Mouse (Mus musculus) T-cell, adult 66 days (primary cell): Measurements from ENCODE around the gene Tubgcp4. TPM values are rescaled to one million over a fixed set of nuclear protein-coding genes. Genes with fewer than 3 reads are reported as not detected.

ENCODE experiments used
- total RNA-seq, 2 experiments: library from RNA; stranded (reverse); gene quantifications; 3 replicates in 1 of 2; 4 replicates in 1 of 2; pipeline ENCODE4 v1.2.4; 2023

The Tubgcp4 gene
- 10 to 100 TPM; 76.9 to 79.4 TPM for total RNA-seq

DNA sequence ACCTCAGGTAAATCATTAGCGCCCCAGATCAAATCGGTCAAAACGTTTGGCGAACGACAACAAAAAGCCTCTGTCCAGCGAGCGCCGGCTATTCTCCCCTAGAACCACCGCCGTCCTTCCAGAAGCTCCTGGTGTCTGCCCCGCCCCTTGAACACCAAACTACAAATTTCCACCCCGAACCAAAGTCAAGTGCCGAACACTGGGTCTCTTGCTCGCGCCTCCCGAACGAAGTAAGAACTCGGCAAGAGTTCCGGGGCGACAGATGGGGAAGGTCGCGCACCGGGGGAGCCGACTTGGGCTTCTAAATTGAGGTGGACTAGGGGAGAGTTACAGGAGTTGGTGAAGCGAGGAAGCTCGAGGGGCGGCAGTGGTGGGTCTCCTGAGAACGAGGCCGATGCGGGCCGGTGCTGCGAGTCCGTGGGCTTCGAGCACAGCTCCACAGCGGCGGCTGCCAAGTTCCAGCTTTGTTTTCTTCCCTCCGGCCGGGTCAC lies at the start of gene Tubgcp4:
TSS of gene Tubgcp4 (plus strand) at position 174 of the 491 bp plus-strand sequence.

DNA sequence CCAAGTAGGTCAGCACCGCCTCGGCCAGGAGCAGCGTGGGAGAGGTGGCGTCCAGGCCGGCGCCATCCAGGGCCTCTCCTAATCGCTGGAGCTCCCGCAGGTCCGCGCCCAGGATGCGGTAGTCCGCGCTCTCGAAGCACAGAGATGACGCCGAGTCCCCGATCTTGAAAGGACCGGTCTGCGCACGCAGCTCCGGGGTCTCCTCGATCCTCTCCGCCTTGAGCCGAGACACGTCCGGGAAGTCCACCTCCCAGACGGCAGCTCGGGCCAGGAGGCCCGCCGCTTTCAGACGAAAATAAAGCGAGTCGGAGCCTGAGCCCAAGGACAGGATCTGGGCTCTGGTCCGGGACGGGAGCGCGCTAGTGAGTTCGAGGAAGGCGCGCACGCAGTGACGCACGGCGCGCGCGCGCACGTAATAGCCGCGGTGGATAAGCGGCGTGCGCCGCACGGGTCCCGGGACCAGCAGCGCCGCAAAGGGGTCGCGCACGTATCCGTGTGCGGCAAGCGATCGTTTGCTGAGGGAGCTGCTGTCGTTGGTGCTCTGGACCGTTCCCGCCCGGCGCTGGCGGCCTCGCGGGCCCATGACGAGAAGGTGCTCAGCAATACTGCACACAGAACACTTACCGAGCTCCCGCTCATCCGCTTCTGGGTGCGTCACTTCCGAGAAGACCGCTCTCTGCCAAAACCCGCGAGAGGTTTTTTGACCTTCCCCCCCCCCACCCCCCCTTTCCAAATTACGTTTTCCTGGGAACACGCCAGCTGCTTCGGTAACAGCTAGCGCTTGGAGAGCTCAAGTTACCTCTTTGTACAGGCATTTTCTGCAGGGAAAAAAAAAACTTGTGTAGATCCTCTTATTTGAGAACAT lies 30.2 kb upstream of the Tubgcp4 start, which contains the start of the genes Adal and Lcmt2:
TSS of gene Adal (plus strand) at position 411 of the 865 bp plus-strand sequence.
TSS of gene Lcmt2 (minus strand) at position 636 of the 865 bp plus-strand sequence.

DNA sequence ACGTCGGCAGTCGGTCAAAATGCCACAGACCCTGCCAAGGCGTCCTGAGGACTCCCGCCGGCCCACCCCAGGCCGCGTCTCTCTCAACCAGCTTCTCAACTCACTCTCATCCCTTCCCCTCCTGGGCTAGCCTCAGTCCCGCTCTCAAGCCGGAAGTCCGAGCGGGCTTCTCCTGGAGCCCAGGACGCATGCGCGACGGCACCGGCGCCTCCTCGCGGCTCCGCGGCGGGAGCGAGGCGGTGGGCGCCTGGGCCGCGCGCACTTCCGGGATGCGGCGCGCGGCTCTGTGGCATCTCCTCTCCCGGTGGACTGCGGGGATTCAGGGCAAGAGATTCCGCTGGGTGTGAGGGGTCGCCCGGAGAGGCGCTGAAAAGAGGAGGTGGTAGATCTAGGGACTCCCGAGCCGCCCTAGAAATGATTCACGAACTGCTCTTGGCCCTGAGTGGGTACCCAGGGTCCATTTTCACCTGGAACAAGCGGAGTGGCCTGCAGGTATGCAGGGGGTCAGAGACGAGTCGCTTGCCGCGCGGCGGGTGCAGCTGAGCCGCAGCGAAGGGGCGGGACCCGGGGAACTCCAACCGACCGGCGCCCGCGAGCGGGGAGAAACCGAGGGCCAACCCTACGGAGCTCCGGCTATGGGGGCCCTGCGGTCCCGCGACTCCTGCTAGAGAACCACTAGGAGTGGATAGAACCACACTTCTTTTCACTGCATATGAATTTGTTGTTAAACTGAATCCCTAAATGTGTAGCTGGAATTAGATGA lies 707 bp downstream of the Tubgcp4 start, which contains the start of gene Zscan29:
TSS of gene Zscan29 (minus strand) at position 146 of the 763 bp plus-strand sequence.

Other genes starting within 250 kb of the Tubgcp4 start
- gene Ubr1, start 199.9 kb upstream of the Tubgcp4 start, total RNA-seq = 10 to 100 TPM; 71.3 to 77.8 TPM
- gene Tmem62, start 193.6 kb upstream of the Tubgcp4 start, total RNA-seq = 10 to 100 TPM; 24.7 to 35.5 TPM
- 10 to 100 TPM; 92.5 to 98.8 TPM for gene Ccndbp1, start 162.3 kb upstream of the Tubgcp4 start, total RNA-seq
- gene Epb42, start 133.6 kb upstream of the Tubgcp4 start, total RNA-seq = not detected
- not detected for gene Tgm5, start 84.8 kb upstream of the Tubgcp4 start, total RNA-seq
- not detected for gene Tgm7, start 60.9 kb upstream of the Tubgcp4 start, total RNA-seq
- 10 to 100 TPM; 20.4 to 27.6 TPM for gene Adal, start 30.2 kb upstream of the Tubgcp4 start, total RNA-seq
- 10 to 100 TPM; 12.3 to 12.6 TPM for gene Lcmt2, start 30.0 kb upstream of the Tubgcp4 start, total RNA-seq
- gene Zscan29, start 471 bp downstream of the Tubgcp4 start, total RNA-seq = 10 to 100 TPM; 33.2 to 34.3 TPM
- gene Trp53bp1, start 100.8 kb downstream of the Tubgcp4 start, total RNA-seq = 10 to 100 TPM; 74.6 to 88.4 TPM
- gene Map1a, start 118.9 kb downstream of the Tubgcp4 start, total RNA-seq = under 1 TPM; 0.09 to 0.12 TPM
- 10 to 100 TPM; 15.7 to 22.4 TPM for gene Ppip5k1, start 184.7 kb downstream of the Tubgcp4 start, total RNA-seq
- not detected for gene Ckmt1, start 187.1 kb downstream of the Tubgcp4 start, total RNA-seq
- gene Strc, start 216.5 kb downstream of the Tubgcp4 start, total RNA-seq = under 1 TPM; 0.67 to 0.98 TPM
- 100 to 1,000 TPM; 169 to 181 TPM for gene Pdia3, start 243.1 kb downstream of the Tubgcp4 start, total RNA-seq
- gene Catsper2, start 243.1 kb downstream of the Tubgcp4 start, total RNA-seq = 1 to 10 TPM; 2.9 to 3.3 TPM